Mouse (Mus musculus) lung, adult 2 months (tissue): ENCODE measurements around the gene Prss23. TPM values are rescaled to one million over a fixed set of nuclear protein-coding genes. Genes with fewer than 3 reads are reported as not detected.

ENCODE experiments used
- DNase-seq: peaks from one replicate; pipeline ENCODE4 v3.0.0; 2022
- H3K4me1 ChIP-seq: fragments of 200-500 bp; 2 replicates; pipeline ENCODE4 v1.6.1; 2011; ENCODE audit warnings: low read length; ENCODE audit not compliant: control insufficient read depth, insufficient read depth
- H3K4me3 ChIP-seq: fragments of 200-500 bp; replicated peaks from 2 replicates; pipeline ENCODE3; 2011; ENCODE audit warnings: low read depth, mild to moderate bottlenecking, control low read depth, low read length; ENCODE audit errors: extremely low read depth
- CTCF ChIP-seq: fragments of 200-500 bp; IDR thresholded peaks from 2 replicates; pipeline ENCODE4 v1.5.1; 2011; ENCODE audit warnings: mild to moderate bottlenecking, low read length, control low read depth; ENCODE audit not compliant: insufficient read depth
- POLR2A ChIP-seq: fragments of 200-500 bp; IDR thresholded peaks from 2 replicates; pipeline ENCODE4 v1.6.1; 2011; ENCODE audit warnings: low read depth, mild to moderate bottlenecking, control low read depth, low read length, borderline replicate concordance; ENCODE audit errors: extremely low read depth
- WGBS: fragments of 180-500 bp; shearing (Covaris S2); methylation state at CpG from one replicate; pipeline ENCODE4 v1.1.7; 2018; 5-methylcytosine and 5-hydroxymethylcytosine counted together
- polyA plus RNA-seq: library from polyadenylated mRNA; depleted of rRNA; stranded (reverse); fragments of >200 nt; gene quantifications from 2 replicates; pipeline ENCODE4 v1.2.3, GENCODE M21; 2012

The Prss23 gene
- polyA plus RNA-seq, 1 experiment = 104 TPM

GRCm38 (mm10) chr7:89516551-89517459 is 10.2 kb downstream of the Prss23 start:
- H3K4me3 ChIP-seq = peak overlapping the region; percentile 61
- TF ChIP-seq POLR2A (no peak), CTCF (no peak)
- 7% methylated on average over 32 of the region's 32 CpGs for WGBS

DNA sequence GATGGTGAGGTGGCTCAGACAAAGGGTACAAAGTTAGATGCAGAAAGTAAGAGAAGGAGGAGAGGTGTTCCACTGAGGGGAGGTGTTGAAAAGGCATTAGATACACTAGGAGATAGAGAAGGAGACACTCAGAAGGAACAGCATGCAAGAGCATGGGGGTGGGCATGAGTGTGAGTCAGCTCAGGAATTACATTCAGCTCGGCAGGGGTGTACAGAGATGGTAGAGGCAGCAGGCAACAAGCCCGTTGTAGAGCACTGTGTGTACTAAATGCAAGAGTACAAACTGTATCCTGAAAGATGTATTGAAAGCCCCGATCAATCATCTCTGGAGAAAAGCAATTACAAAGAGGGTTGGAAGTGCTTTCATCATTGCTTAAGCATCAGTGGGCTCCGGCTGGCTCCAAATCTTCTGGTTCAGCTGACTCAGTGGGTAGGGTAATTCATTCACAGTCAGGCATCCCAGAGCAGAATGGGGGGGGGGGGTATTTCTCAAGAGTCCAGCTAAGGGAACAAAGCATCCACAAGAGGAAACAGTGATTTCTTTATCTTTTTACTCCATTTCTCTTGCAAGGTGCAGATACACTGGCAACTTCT is 15.0 kb downstream of the Prss23 start:
- Histone ChIP-seq H3K4me3 (no peak overlapping the region), H3K4me1 (peaks cover 2% of the 10 kb centered on the region; the same call in 1 of the 2 replicates)
- DNase-seq = no peak
- 77% methylated on average over 4 of the region's 4 CpGs for WGBS
- TF ChIP-seq POLR2A = no peak
- no peak for TF ChIP-seq CTCF

More at GRCm38 (mm10) chr7:89516551-89517459, 10.2 kb downstream of the Prss23 start:
- peaks cover 2% of the 10 kb centered on the region; the same call in 1 of the 2 replicates for H3K4me1 ChIP-seq
- DNase-seq = no peak

GRCm38 (mm10) chr7:89508672-89509071 is 18.3 kb downstream of the Prss23 start:
- DNase-seq = no peak
- Histone ChIP-seq H3K4me3 (no peak overlapping the region), H3K4me1 (no peaks in the 10 kb centered on the region)
- 67% methylated on average over 4 of the region's 4 CpGs for WGBS
- no peak for TF ChIP-seq CTCF
- TF ChIP-seq POLR2A = no peak

- H3K4me3 ChIP-seq = peak overlapping the region; percentile 55
Observed at GRCm38 (mm10) chr7:89499516-89500307, 27.3 kb downstream of the Prss23 start.

DNA sequence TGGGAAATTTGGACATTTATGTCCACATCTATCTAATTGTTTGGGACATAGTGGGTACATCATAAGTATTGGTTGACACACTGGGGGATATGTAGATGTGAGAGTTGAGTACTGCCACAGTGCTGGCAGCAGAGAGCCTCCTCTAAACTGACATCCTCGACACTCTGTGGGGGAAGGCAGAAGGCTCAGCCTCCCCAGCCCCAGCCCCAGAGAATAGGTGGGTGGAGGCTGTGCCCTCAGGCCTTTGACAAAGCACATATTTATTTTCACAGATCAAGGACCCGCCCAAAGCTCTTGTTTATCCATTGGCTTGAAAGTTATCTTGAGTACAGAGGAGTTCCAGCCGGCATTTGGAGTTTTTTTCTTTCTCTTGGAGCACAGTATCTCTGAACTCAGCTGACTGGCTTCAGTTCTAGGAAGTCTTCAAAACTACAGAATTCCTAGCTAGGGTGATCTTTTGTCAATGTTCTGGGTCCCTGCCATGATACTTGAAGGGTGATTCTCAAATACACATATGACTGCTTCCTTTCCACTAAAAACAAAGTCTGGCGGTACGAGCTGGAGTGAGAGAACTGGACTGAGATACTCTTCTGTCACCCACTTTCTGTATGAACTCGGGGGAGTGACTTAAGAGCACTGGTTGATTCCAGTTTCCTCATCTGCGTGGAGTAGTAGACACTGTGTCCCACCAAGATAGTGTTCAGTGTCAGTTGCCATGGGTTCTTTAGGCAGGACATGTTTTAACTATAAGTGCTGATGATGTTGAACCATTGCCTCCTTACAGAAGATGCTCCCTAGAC is 43.0 kb downstream of the Prss23 start:
- no peak for DNase-seq
- TF ChIP-seq CTCF (no peak), POLR2A (no peak)

More at GRCm38 (mm10) chr7:89499516-89500307, 27.3 kb downstream of the Prss23 start:
- H3K4me1 ChIP-seq = peaks cover 2% of the 10 kb centered on the region; the same call in 1 of the 2 replicates
- DNase-seq = peak; percentile 36
- TF ChIP-seq POLR2A = no peak
- peak; percentile 55 for TF ChIP-seq CTCF
- 14% methylated on average over 17 of the region's 17 CpGs for WGBS

GRCm38 (mm10) chr7:89481723-89482122 is 45.3 kb downstream of the Prss23 start:
- 7% methylated on average over 3 of the region's 3 CpGs for WGBS
- DNase-seq = no peak
- TF ChIP-seq CTCF (no peak), POLR2A (no peak)
- Histone ChIP-seq H3K4me3 (no peak overlapping the region), H3K4me1 (peaks cover 12% of the 10 kb centered on the region)

More for the DNA sequence above, 43.0 kb downstream of the Prss23 start:
- WGBS = 27% methylated on average over 7 of the region's 7 CpGs
- peaks cover 12% of the 10 kb centered on the region for H3K4me1 ChIP-seq
- H3K4me3 ChIP-seq = no peak overlapping the region

GRCm38 (mm10) chr7:89478490-89478889 is 48.5 kb downstream of the Prss23 start:
- DNase-seq = no peak
- 57% methylated on average over 2 of the region's 2 CpGs for WGBS

GRCm38 (mm10) chr7:89477294-89477999 is 49.5 kb downstream of the Prss23 start:
- Histone ChIP-seq H3K4me3 (no peak overlapping the region), H3K4me1 (peaks cover 5% of the 10 kb centered on the region)
- DNase-seq = no peak
- 0% methylated on average over 1 of the region's 1 CpGs for WGBS
- TF ChIP-seq POLR2A = no peak
- peak; percentile 47; the same call in 1 of the 2 replicates for TF ChIP-seq CTCF

More at GRCm38 (mm10) chr7:89478490-89478889, 48.5 kb downstream of the Prss23 start:
- peaks cover 5% of the 10 kb centered on the region for H3K4me1 ChIP-seq
- H3K4me3 ChIP-seq = no peak overlapping the region
- TF ChIP-seq CTCF = no peak
- TF ChIP-seq POLR2A = no peak

DNA sequence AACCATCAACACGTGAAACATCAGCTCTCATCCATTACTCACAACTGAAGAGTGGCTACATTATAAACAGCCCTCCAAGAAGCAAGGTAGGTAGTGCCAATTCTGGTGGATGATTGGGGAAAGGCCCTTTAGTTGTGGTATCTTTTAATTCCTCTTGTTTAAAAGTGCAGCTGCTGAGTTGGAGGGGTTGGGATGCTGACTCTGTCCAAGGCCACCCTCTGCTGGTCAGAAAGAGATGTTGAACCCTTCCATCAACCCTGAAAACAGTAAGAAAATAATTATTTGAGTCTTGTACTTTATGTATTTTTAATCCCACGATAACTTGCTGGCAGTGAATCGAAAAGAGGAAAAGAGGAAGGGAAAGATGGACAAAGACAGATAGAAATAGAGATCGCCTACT is 53.5 kb downstream of the Prss23 start:
- Histone ChIP-seq H3K4me3 (no peak overlapping the region), H3K4me1 (no peaks in the 10 kb centered on the region)
- TF ChIP-seq POLR2A (no peak), CTCF (peak; percentile 54; the same call in 1 of the 2 replicates)
- 26% methylated on average over 4 of the region's 4 CpGs for WGBS
- DNase-seq = no peak
